Mouse (Mus musculus): ENCODE data around the gene Dcdc2c. TPM values are rescaled to one million over a fixed set of nuclear protein-coding genes. Genes with fewer than 3 reads are reported as not detected.

Dcdc2c gene
- polyA plus RNA-seq, 2 experiments = not detected

DNA sequence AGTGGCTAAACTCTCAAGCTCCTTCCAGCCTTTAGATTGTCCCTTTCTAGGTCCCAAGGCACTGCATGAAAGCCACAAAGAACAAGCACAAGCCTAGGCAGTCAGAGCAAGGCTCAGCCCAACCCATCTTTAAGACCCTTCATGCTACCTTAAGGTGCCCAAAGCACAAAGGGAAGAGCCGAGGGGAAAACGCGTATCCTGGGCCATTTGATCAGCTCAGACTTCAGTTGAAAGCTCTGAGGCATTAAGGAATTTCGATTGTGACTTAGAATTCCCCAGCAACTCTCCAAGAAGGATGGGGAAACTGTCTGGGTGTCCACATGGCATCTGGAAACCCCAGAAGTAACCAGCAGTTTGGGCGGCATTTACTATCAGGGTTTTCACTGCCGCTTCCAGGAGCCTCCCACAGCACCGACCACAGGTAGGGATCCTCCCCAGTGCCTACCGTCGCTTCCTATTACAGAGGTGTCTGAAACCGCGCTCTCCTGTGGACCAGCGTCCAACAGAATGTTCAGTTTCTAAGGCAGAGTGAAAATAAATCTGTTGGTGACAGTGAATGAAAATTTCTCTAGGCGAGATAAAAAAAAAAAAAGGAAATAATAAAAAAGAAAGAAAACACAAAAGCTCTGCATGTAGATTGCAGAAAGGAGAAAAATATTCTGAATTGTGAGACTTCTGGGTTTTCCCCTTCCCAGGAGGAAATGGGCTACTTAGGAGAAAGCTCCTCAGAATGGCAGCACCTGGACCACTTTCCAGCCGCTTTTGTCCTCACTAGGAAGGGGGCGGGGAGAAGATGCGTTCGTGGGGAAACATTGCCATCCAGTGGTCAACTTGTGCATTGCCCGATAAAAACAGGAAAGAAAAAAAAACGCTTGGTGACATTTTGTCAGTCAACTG lies 120.1 kb downstream of the Dcdc2c start:
- H3K4me1 ChIP-seq (replicated peaks; ENCODE audit: control insufficient read depth in 2 of 2, insufficient read depth in 2 of 2, low read length in 1 of 2) = no peaks in the 10 kb centered on the region
- H3K4me2 ChIP-seq (ENCODE audit: low read depth) = no peak overlapping the region
- H3K4me3 ChIP-seq (ENCODE audit: insufficient read depth in 1 of 2, low read depth in 2 of 2, low read length in 2 of 2) = no peak overlapping the region
- DNase-seq (ENCODE audit: low read depth in 3 of 3, low spot score in 3 of 3) (peak; percentile 1 to 4 (median 1)), ATAC-seq (ENCODE audit: insufficient read depth) (no peak)
- no peaks in the 10 kb centered on the region for H3K9me3 ChIP-seq (ENCODE audit: control insufficient read depth, low read length)
- no peak overlapping the region for H3K9ac ChIP-seq (replicated peaks)
- 11% methylated on average over 19 of the region's 19 CpGs for WGBS (ENCODE audit: insufficient replicate concordance)
- no peak overlapping the region for H3K27ac ChIP-seq
- H3K36me3 ChIP-seq (replicated peaks; ENCODE audit: control insufficient read depth, insufficient read depth, low read depth) = no peaks in the 10 kb centered on the region
- TF ChIP-seq CTCF (IDR thresholded peaks at IDR 0.05; ENCODE audit: low read depth) (peak; percentile 71), EP300 (IDR thresholded peaks at IDR 0.05; ENCODE audit: low read depth) (no peak)
- no peaks in the 10 kb centered on the region for H3K27me3 ChIP-seq (ENCODE audit: control insufficient read depth, insufficient read depth, low read length)

DNA sequence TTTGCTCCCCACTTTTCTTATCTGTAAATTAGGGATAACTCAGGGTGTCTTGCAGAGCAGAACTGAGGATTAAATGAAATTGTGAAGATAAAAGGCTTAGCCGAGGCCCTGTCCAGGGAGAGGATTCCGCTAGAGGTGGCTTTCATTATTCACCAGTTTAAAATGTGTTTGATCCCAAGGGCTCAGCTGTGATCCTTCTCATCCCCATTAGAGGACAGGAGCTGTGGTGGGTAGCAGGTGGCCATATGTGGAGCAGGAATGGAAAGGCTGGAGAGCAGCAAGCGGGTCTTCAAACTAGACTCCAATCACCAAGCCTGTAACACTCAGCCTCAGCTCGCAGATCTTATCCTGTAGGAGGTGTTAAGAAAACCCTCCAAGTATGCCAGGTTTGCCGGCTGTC lies 122.3 kb downstream of the Dcdc2c start:
- no peaks in the 10 kb centered on the region for H3K27me3 ChIP-seq (ENCODE audit: control insufficient read depth, insufficient read depth, low read length)
- H3K4me2 ChIP-seq (ENCODE audit: low read depth) = no peak overlapping the region
- no peak overlapping the region for H3K27ac ChIP-seq
- no peaks in the 10 kb centered on the region for H3K36me3 ChIP-seq (replicated peaks; ENCODE audit: control insufficient read depth, insufficient read depth, low read depth)
- H3K4me3 ChIP-seq (ENCODE audit: insufficient read depth in 1 of 2, low read depth in 2 of 2, low read length in 2 of 2) = no peak overlapping the region
- TF ChIP-seq CTCF (IDR thresholded peaks at IDR 0.05; ENCODE audit: low read depth) (no peak), EP300 (IDR thresholded peaks at IDR 0.05; ENCODE audit: low read depth) (no peak)
- DNase-seq (ENCODE audit: low read depth in 3 of 3, low spot score in 3 of 3) (no peak), ATAC-seq (ENCODE audit: insufficient read depth) (no peak)
- H3K4me1 ChIP-seq (replicated peaks; ENCODE audit: control insufficient read depth in 2 of 2, insufficient read depth in 2 of 2, low read length in 1 of 2) = no peaks in the 10 kb centered on the region
- H3K9ac ChIP-seq (replicated peaks) = no peak overlapping the region
- no peaks in the 10 kb centered on the region for H3K9me3 ChIP-seq (ENCODE audit: control insufficient read depth, low read length)
- 70% methylated on average over 5 of the region's 5 CpGs for WGBS (ENCODE audit: insufficient replicate concordance)

DNA sequence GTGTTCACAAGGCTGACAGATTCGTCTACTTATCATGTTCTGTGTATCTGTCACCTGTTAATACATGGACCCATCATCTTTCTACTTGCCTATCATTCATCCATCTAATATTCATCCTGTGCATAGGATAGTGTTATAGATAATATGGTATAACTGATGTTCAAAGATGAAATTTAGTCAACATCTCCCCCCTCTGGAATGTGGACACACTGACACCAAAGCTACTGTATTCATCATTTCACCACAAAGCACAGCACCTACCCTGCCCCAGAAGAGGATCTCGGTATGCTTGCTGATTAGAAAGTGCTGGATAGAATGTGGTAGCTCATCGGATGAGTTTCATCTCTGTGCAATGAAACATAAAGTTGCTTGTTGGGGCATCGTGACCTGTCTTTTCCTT lies 135.2 kb downstream of the Dcdc2c start:
- no peak for DNase-seq (ENCODE audit: low read depth in 3 of 3, low spot score in 3 of 3)
- no peaks in the 10 kb centered on the region for H3K4me1 ChIP-seq (replicated peaks; ENCODE audit: control insufficient read depth in 2 of 2, insufficient read depth in 2 of 2, low read length in 1 of 2)
- no peak overlapping the region for H3K4me2 ChIP-seq (ENCODE audit: low read depth)
- no peak for ATAC-seq (ENCODE audit: insufficient read depth)
- H3K27ac ChIP-seq = no peak overlapping the region
- no peak overlapping the region for H3K9ac ChIP-seq (replicated peaks)
- H3K27me3 ChIP-seq (ENCODE audit: control insufficient read depth, insufficient read depth, low read length) = no peaks in the 10 kb centered on the region
- H3K9me3 ChIP-seq (ENCODE audit: control insufficient read depth, low read length) = no peaks in the 10 kb centered on the region
- no peaks in the 10 kb centered on the region for H3K36me3 ChIP-seq (replicated peaks; ENCODE audit: control insufficient read depth, insufficient read depth, low read depth)
- 53% methylated on average over 4 of the region's 4 CpGs for WGBS (ENCODE audit: insufficient replicate concordance)
- no peak for TF ChIP-seq EP300 (IDR thresholded peaks at IDR 0.05; ENCODE audit: low read depth)
- no peak for TF ChIP-seq CTCF (IDR thresholded peaks at IDR 0.05; ENCODE audit: low read depth)
- no peak overlapping the region for H3K4me3 ChIP-seq (ENCODE audit: insufficient read depth in 1 of 2, low read depth in 2 of 2, low read length in 2 of 2)

DNA sequence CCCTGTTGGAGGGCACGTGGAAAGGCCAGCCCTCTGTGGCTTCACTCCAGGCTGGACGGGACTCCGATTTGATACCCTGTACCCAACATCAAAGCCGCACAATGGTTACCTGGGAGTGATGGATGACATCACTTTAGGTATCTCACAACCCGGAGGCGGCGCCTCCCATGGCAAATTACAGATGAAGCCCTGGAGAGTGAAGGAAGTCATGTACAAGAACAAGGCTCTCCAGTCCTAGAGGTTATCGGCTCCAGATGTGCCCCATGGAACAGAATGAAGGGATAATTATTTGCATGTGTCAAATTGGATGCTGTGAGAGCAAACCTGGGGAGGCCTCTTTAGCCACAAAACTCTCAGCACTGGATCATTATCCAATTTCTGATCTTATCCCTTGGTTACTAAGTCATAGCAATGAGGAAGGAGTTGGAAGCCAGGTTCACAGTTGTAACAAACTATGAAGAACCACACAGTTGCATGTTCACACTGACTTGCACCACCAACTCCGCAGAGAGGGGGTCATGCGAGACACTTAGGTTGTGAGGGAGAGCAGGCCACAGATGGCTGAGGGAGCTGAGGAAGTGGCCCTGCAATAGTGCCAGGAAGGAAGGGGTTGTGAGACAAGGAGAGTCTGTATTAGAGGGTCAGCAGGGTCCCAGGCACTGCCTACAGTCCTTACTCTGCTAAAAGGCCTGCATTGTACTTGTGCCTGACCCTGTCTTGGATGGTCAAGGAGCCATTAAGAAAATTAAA lies 144.4 kb downstream of the Dcdc2c start:
- Histone ChIP-seq H3K27ac (no peak overlapping the region), H3K9me3 (ENCODE audit: control insufficient read depth, low read length) (no peaks in the 10 kb centered on the region), H3K36me3 (replicated peaks; ENCODE audit: control insufficient read depth, insufficient read depth, low read depth) (no peaks in the 10 kb centered on the region), H3K9ac (replicated peaks) (no peak overlapping the region), H3K4me3 (ENCODE audit: insufficient read depth in 1 of 2, low read depth in 2 of 2, low read length in 2 of 2) (no peak overlapping the region), H3K4me1 (replicated peaks; ENCODE audit: control insufficient read depth in 2 of 2, insufficient read depth in 2 of 2, low read length in 1 of 2) (no peaks in the 10 kb centered on the region), H3K27me3 (ENCODE audit: control insufficient read depth, insufficient read depth, low read length) (no peaks in the 10 kb centered on the region), H3K4me2 (ENCODE audit: low read depth) (no peak overlapping the region)
- DNase-seq (ENCODE audit: low read depth in 3 of 3, low spot score in 3 of 3) (no peak), ATAC-seq (ENCODE audit: insufficient read depth) (no peak)
- TF ChIP-seq CTCF (IDR thresholded peaks at IDR 0.05; ENCODE audit: low read depth) (no peak), EP300 (IDR thresholded peaks at IDR 0.05; ENCODE audit: low read depth) (no peak)
- 73% methylated on average over 10 of the region's 10 CpGs for WGBS (ENCODE audit: insufficient replicate concordance)

DNA sequence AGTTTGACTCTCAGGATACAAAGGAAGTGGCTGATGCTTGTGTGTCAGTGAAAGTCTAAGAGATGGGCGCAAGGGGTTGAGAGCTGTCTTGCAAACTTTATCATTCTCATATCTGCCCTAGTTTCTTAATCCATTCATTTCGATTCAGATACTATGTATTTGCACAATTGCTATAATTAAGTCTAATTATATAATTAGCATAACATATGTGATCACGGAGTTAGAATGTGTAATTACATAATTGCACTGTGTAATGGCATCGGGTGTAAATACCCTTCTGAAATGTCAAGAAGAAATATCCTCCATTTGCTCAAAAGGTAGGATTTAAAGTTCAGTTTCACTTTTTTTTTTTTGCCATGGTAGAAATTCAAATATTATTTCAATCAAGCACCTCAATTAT lies 149.9 kb downstream of the Dcdc2c start:
- ATAC-seq (ENCODE audit: insufficient read depth) (no peak), DNase-seq (ENCODE audit: low read depth in 3 of 3, low spot score in 3 of 3) (no peak)
- no peak overlapping the region for H3K4me2 ChIP-seq (ENCODE audit: low read depth)
- TF ChIP-seq EP300 (IDR thresholded peaks at IDR 0.05; ENCODE audit: low read depth) = no peak
- TF ChIP-seq CTCF (IDR thresholded peaks at IDR 0.05; ENCODE audit: low read depth) = no peak
- H3K4me3 ChIP-seq (ENCODE audit: insufficient read depth in 1 of 2, low read depth in 2 of 2, low read length in 2 of 2) = no peak overlapping the region
- H3K9ac ChIP-seq (replicated peaks) = no peak overlapping the region
- WGBS (ENCODE audit: insufficient replicate concordance) = 65% methylated on average over 4 of the region's 4 CpGs
- no peaks in the 10 kb centered on the region for H3K9me3 ChIP-seq (ENCODE audit: control insufficient read depth, low read length)
- no peaks in the 10 kb centered on the region for H3K36me3 ChIP-seq (replicated peaks; ENCODE audit: control insufficient read depth, insufficient read depth, low read depth)
- no peaks in the 10 kb centered on the region for H3K4me1 ChIP-seq (replicated peaks; ENCODE audit: control insufficient read depth in 2 of 2, insufficient read depth in 2 of 2, low read length in 1 of 2)
- H3K27me3 ChIP-seq (ENCODE audit: control insufficient read depth, insufficient read depth, low read length) = no peaks in the 10 kb centered on the region
- H3K27ac ChIP-seq = no peak overlapping the region

All from liver, embryonic 14.5 days (tissue).